Mouse (Mus musculus): Measurements from ENCODE around the gene Nfix. TPM values are rescaled to one million over a fixed set of nuclear protein-coding genes. Genes with fewer than 3 reads are reported as not detected.
A peak's percentile ranks its signal among the peaks of the same experiment; 100 is the strongest.

Gene Nfix
- polyA plus RNA-seq, 1 experiment = 14.5 TPM

- 32% methylated on average over 12 of the region's 12 CpGs for WGBS
- no peak for DNase-seq (ENCODE audit: low read depth, low spot score)
These were observed 91.2 kb downstream of the Nfix start for GRCm38 (mm10) chr8:84708774-84709475.

- DNase-seq (ENCODE audit: low read depth, low spot score) = no peak
- WGBS = 60% methylated on average over 15 of the region's 15 CpGs
These were observed 92.0 kb downstream of the Nfix start for GRCm38 (mm10) chr8:84708071-84708541.

GRCm38 (mm10) chr8:84707267-84707883, 92.8 kb downstream of the Nfix start:
- 20% methylated on average over 22 of the region's 22 CpGs for WGBS

GRCm38 (mm10) chr8:84706610-84707266, 93.4 kb downstream of the Nfix start:
- no peak for DNase-seq (ENCODE audit: low read depth, low spot score)
- 23% methylated on average over 45 of the region's 45 CpGs for WGBS

More at GRCm38 (mm10) chr8:84707267-84707883, 92.8 kb downstream of the Nfix start:
- DNase-seq (ENCODE audit: low read depth, low spot score) = no peak

- DNase-seq (ENCODE audit: low read depth, low spot score) = no peak
- WGBS = 30% methylated on average over 12 of the region's 12 CpGs
These were observed 94.2 kb downstream of the Nfix start for GRCm38 (mm10) chr8:84705960-84706359.

- WGBS = 16% methylated on average over 61 of the region's 61 CpGs
- DNase-seq (ENCODE audit: low read depth, low spot score) = no peak
These were observed 95.0 kb downstream of the Nfix start for GRCm38 (mm10) chr8:84704867-84705831.

- 13% methylated on average over 16 of the region's 16 CpGs for WGBS
- no peak for DNase-seq (ENCODE audit: low read depth, low spot score)
These were observed 95.8 kb downstream of the Nfix start for GRCm38 (mm10) chr8:84704356-84704755.

GRCm38 (mm10) chr8:84703466-84704249, 96.5 kb downstream of the Nfix start:
- DNase-seq (ENCODE audit: low read depth, low spot score) = no peak

GRCm38 (mm10) chr8:84702963-84703465, 97.1 kb downstream of the Nfix start:
- DNase-seq (ENCODE audit: low read depth, low spot score) = no peak

More at GRCm38 (mm10) chr8:84703466-84704249, 96.5 kb downstream of the Nfix start:
- 18% methylated on average over 38 of the region's 38 CpGs for whole genome bisulfite sequencing

GRCm38 (mm10) chr8:84702561-84702960, 97.6 kb downstream of the Nfix start:
- WGBS = 73% methylated on average over 9 of the region's 9 CpGs
- DNase-seq (ENCODE audit: low read depth, low spot score) = no peak

More at GRCm38 (mm10) chr8:84702963-84703465, 97.1 kb downstream of the Nfix start:
- WGBS = 81% methylated on average over 6 of the region's 6 CpGs

GRCm38 (mm10) chr8:84700941-84701911, 98.9 kb downstream of the Nfix start, which contains the start of gene Lyl1:
Lyl1 (plus strand) TSS chr8:84701457.
- no peak for DNase-seq (ENCODE audit: low read depth, low spot score)
- 24% methylated on average over 34 of the region's 34 CpGs for WGBS

- DNase-seq (ENCODE audit: low read depth, low spot score) = no peak
- WGBS = 72% methylated on average over 5 of the region's 5 CpGs
These were observed 99.6 kb downstream of the Nfix start for GRCm38 (mm10) chr8:84700526-84700925.

GRCm38 (mm10) chr8:84699861-84700322, 100.3 kb downstream of the Nfix start:
- no peak for DNase-seq (ENCODE audit: low read depth, low spot score)
- WGBS = 59% methylated on average over 7 of the region's 7 CpGs

GRCm38 (mm10) chr8:84698929-84699401, 101.2 kb downstream of the Nfix start:
- WGBS = 38% methylated on average over 9 of the region's 9 CpGs
- DNase-seq (ENCODE audit: low read depth, low spot score) = peak; percentile 64

GRCm38 (mm10) chr8:84698288-84698687, 101.9 kb downstream of the Nfix start:
- WGBS = 69% methylated on average over 5 of the region's 5 CpGs
- no peak for DNase-seq (ENCODE audit: low read depth, low spot score)

- 86% methylated on average over 14 of the region's 14 CpGs for WGBS
- no peak for DNase-seq (ENCODE audit: low read depth, low spot score)
These were observed 102.7 kb downstream of the Nfix start for GRCm38 (mm10) chr8:84697166-84698130.

Data from large intestine, adult 2 months (tissue).